Mouse (Mus musculus): ENCODE data around the gene Fbxl18. TPM values are rescaled to one million over a fixed set of nuclear protein-coding genes. Genes with fewer than 3 reads are reported as not detected.
"Not testable (repeated sequence)": the region's sequence is repeated elsewhere in the genome, so short reads cannot be mapped to it uniquely, and the experiment has no call there.

Fbxl18 gene
- polyA plus RNA-seq, 1 experiment, result 21.3 TPM

- H3K4me1 ChIP-seq (ENCODE audit: control insufficient read depth, insufficient read depth, low read length), result no peaks in the 10 kb centered on the region
- H3K4me3 ChIP-seq (replicated peaks; ENCODE audit: extremely low read depth, low read depth, low read length), result no peak overlapping the region
- TF ChIP-seq POLR2A (IDR thresholded peaks at IDR 0.05; ENCODE audit: borderline replicate concordance, extremely low read depth, low read depth, low read length), result no peak
- no peak for TF ChIP-seq CTCF (IDR thresholded peaks at IDR 0.05; ENCODE audit: insufficient read depth, low read length)
- 84% methylated on average over 6 of the region's 6 CpGs for WGBS
- DNase-seq, result no peak
These were observed 3.8 kb downstream of the Fbxl18 start for GRCm38 (mm10) chr5:142891396-142891795.

- WGBS, result 83% methylated on average over 3 of the region's 3 CpGs
- H3K4me3 ChIP-seq (replicated peaks; ENCODE audit: extremely low read depth, low read depth, low read length); DNase-seq; H3K4me1 ChIP-seq (ENCODE audit: control insufficient read depth, insufficient read depth, low read length): not testable (repeated sequence)
These were observed 7.7 kb downstream of the Fbxl18 start for GRCm38 (mm10) chr5:142887533-142887932.

- H3K4me1 ChIP-seq (ENCODE audit: control insufficient read depth, insufficient read depth, low read length), result no peaks in the 10 kb centered on the region
- no peak for DNase-seq
- 92% methylated on average over 20 of the region's 20 CpGs for WGBS
- H3K4me3 ChIP-seq (replicated peaks; ENCODE audit: extremely low read depth, low read depth, low read length), result no peak overlapping the region
- TF ChIP-seq CTCF (IDR thresholded peaks at IDR 0.05; ENCODE audit: insufficient read depth, low read length), result no peak
- TF ChIP-seq POLR2A (IDR thresholded peaks at IDR 0.05; ENCODE audit: borderline replicate concordance, extremely low read depth, low read depth, low read length), result no peak
These were observed 8.5 kb downstream of the Fbxl18 start for GRCm38 (mm10) chr5:142886761-142887160.

GRCm38 (mm10) chr5:142886181-142886580, 9.0 kb downstream of the Fbxl18 start:
- WGBS, result 94% methylated on average over 19 of the region's 19 CpGs
- H3K4me3 ChIP-seq (replicated peaks; ENCODE audit: extremely low read depth, low read depth, low read length), result no peak overlapping the region
- TF ChIP-seq POLR2A (IDR thresholded peaks at IDR 0.05; ENCODE audit: borderline replicate concordance, extremely low read depth, low read depth, low read length) (no peak), CTCF (IDR thresholded peaks at IDR 0.05; ENCODE audit: insufficient read depth, low read length) (no peak)
- H3K4me1 ChIP-seq (ENCODE audit: control insufficient read depth, insufficient read depth, low read length), result no peaks in the 10 kb centered on the region
- DNase-seq, result no peak

- no peak overlapping the region for H3K4me3 ChIP-seq (replicated peaks; ENCODE audit: extremely low read depth, low read depth, low read length)
- 92% methylated on average over 11 of the region's 11 CpGs for WGBS
- DNase-seq, result no peak
- H3K4me1 ChIP-seq (ENCODE audit: control insufficient read depth, insufficient read depth, low read length), result peaks cover 4% of the 10 kb centered on the region; the same call in 1 of the 2 replicates
- TF ChIP-seq POLR2A (IDR thresholded peaks at IDR 0.05; ENCODE audit: borderline replicate concordance, extremely low read depth, low read depth, low read length) (no peak), CTCF (IDR thresholded peaks at IDR 0.05; ENCODE audit: insufficient read depth, low read length) (no peak)
These were observed 12.8 kb downstream of the Fbxl18 start for GRCm38 (mm10) chr5:142882471-142882870.

GRCm38 (mm10) chr5:142881936-142882335, 13.3 kb downstream of the Fbxl18 start:
- no peak overlapping the region for H3K4me3 ChIP-seq (replicated peaks; ENCODE audit: extremely low read depth, low read depth, low read length)
- TF ChIP-seq POLR2A (IDR thresholded peaks at IDR 0.05; ENCODE audit: borderline replicate concordance, extremely low read depth, low read depth, low read length) (no peak), CTCF (IDR thresholded peaks at IDR 0.05; ENCODE audit: insufficient read depth, low read length) (no peak)
- no peak for DNase-seq
- peaks cover 4% of the 10 kb centered on the region; the same call in 1 of the 2 replicates for H3K4me1 ChIP-seq (ENCODE audit: control insufficient read depth, insufficient read depth, low read length)
- WGBS, result 58% methylated on average over 8 of the region's 8 CpGs

GRCm38 (mm10) chr5:142880806-142881516, 14.3 kb downstream of the Fbxl18 start:
- DNase-seq, result no peak
- H3K4me3 ChIP-seq (replicated peaks; ENCODE audit: extremely low read depth, low read depth, low read length), result no peak overlapping the region
- TF ChIP-seq CTCF (IDR thresholded peaks at IDR 0.05; ENCODE audit: insufficient read depth, low read length) (no peak), POLR2A (IDR thresholded peaks at IDR 0.05; ENCODE audit: borderline replicate concordance, extremely low read depth, low read depth, low read length) (no peak)
- 39% methylated on average over 13 of the region's 13 CpGs for WGBS
- H3K4me1 ChIP-seq (ENCODE audit: control insufficient read depth, insufficient read depth, low read length), result peaks cover 4% of the 10 kb centered on the region; the same call in 1 of the 2 replicates

- TF ChIP-seq CTCF (IDR thresholded peaks at IDR 0.05; ENCODE audit: insufficient read depth, low read length), result no peak
- TF ChIP-seq POLR2A (IDR thresholded peaks at IDR 0.05; ENCODE audit: borderline replicate concordance, extremely low read depth, low read depth, low read length), result no peak
- Histone ChIP-seq H3K4me3 (replicated peaks; ENCODE audit: extremely low read depth, low read depth, low read length) (no peak overlapping the region), H3K4me1 (ENCODE audit: control insufficient read depth, insufficient read depth, low read length) (peaks cover 4% of the 10 kb centered on the region; the same call in 1 of the 2 replicates)
- DNase-seq, result no peak
- WGBS, result 82% methylated on average over 6 of the region's 6 CpGs
These were observed 15.0 kb downstream of the Fbxl18 start for GRCm38 (mm10) chr5:142880246-142880645.

GRCm38 (mm10) chr5:142879318-142880175, 15.7 kb downstream of the Fbxl18 start:
- 54% methylated on average over 8 of the region's 8 CpGs for WGBS
- peak; percentile 68 for DNase-seq
- Histone ChIP-seq H3K4me1 (ENCODE audit: control insufficient read depth, insufficient read depth, low read length) (peaks cover 4% of the 10 kb centered on the region; the same call in 1 of the 2 replicates), H3K4me3 (replicated peaks; ENCODE audit: extremely low read depth, low read depth, low read length) (no peak overlapping the region)
- TF ChIP-seq CTCF (IDR thresholded peaks at IDR 0.05; ENCODE audit: insufficient read depth, low read length) (peak; percentile 99), POLR2A (IDR thresholded peaks at IDR 0.05; ENCODE audit: borderline replicate concordance, extremely low read depth, low read depth, low read length) (no peak)

Measured in lung, adult 2 months (tissue).